Mouse (Mus musculus) olfactory bulb, adult 2 months (tissue): ENCODE data around the gene Gm49384.

ENCODE experiments used
- CTCF ChIP-seq: fragments of 200-500 bp; IDR thresholded peaks from 2 replicates; pipeline ENCODE4 v1.5.1; 2012; ENCODE audit warnings: low read depth, mild to moderate bottlenecking, low read length, moderate library complexity; ENCODE audit not compliant: insufficient read depth
- POLR2A ChIP-seq: fragments of 200-500 bp; IDR thresholded peaks from 2 replicates; pipeline ENCODE4 v1.6.1; 2012; ENCODE audit warnings: mild to moderate bottlenecking, low read depth, low read length, moderate library complexity; ENCODE audit not compliant: insufficient read depth

DNA sequence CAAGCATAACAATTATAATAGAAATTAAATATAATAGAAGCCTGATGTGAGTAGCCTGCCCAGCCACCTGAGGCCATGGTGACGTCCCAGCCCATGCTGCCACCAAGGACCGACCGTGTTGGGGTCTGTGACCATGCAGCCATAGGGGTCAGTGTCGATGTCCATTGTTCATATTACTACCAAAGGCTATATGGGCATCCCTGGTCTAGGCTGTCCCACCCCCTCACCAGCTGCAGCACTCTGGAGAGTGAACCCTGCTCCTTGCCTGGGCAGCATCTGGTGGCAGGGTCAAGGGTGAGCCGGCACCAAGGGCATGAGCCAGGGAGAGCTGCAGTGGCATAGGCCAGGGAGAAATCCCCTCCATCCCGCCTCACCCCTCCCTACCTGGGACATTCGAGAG is 64.2 kb downstream of the Gm49384 start:
- TF ChIP-seq CTCF (no peak), POLR2A (no peak)
